In the genomic region with DNA sequence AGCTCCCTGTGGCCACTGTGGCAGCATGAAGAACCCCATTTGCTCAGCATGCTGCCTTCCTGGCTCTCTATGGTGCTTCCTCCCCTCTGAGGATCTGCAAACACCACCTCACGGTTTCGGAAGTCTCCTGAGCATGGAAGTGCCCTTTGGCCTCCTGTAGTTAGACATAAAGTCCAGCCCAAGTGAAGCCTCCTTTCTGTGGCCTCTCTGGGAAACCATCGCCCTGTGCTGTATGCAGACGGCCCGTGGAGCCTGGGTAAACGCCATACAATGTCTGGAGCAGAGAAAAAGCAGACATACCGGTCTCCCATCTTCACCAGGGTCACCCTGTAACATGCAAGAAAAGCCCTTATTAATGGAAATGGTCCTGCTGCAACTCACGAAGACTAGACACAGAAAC, we compare ENCODE assay signal across 30 mouse cellular contexts. TPM values are rescaled to one million over a fixed set of nuclear protein-coding genes. Genes with fewer than 3 reads are reported as not detected.
DNase-seq lines count a peak whose midpoint lies in the region; ATAC-seq lines count a peak whose summit lies in the region.
"Had no signal": no experiment of that assay in that cellular context is flagged by ENCODE, and none has a peak within 500 bp of the region (broad histone marks: within the 10 kb centered on the region; RNA-seq: fewer than 3 reads in every experiment).

No protein-coding gene starts in this region.

- no peak overlapping the region for H3K4me2 ChIP-seq in kidney, embryonic 14.5 days (replicated peaks; ENCODE audit: low read depth, low read length)
- H3K4me2 ChIP-seq: embryonic facial prominence, embryonic 13.5 days; forebrain, embryonic 15.5 days; heart, embryonic 13.5 days; limb, embryonic 12.5 days; liver, embryonic 11.5 days; midbrain, embryonic 12.5 days; neural tube, embryonic 13.5 days; stomach, embryonic 15.5 days had no signal

- H3K4me1 ChIP-seq in kidney, embryonic 14.5 days (ENCODE audit: control insufficient read depth, insufficient read depth, low read length) = 0 out of 2 replicates have a peak, but pooled peaks cover 5% of the 10 kb centered on the region
- H3K4me1 ChIP-seq: embryonic facial prominence, embryonic 13.5 days; forebrain, embryonic 10.5 days; limb, embryonic 12.5 days; midbrain, embryonic 12.5 days; neural tube, embryonic 13.5 days; stomach, embryonic 15.5 days had no signal

- intact Hi-C loops in gastrocnemius, postnatal 14 days (cut with DNase I; ENCODE audit: low total_unique reads) = no loop called here

- H3K9me3 ChIP-seq in kidney, embryonic 14.5 days (ENCODE audit: control insufficient read depth, low read length) = no peaks in the 10 kb centered on the region
- H3K9me3 ChIP-seq: embryonic facial prominence, embryonic 13.5 days; forebrain, embryonic 10.5 days; forebrain, embryonic 15.5 days; heart, embryonic 13.5 days; limb, embryonic 12.5 days; megakaryocyte, embryonic 14.5 days; midbrain, embryonic 12.5 days; neural tube, embryonic 13.5 days; stomach, embryonic 15.5 days had no signal

- no peak overlapping the region for H3K4me3 ChIP-seq in kidney, embryonic 14.5 days (ENCODE audit: low read length)
- H3K4me3 ChIP-seq: embryonic facial prominence, embryonic 13.5 days; forebrain, embryonic 10.5 days; forebrain, embryonic 15.5 days; gastrocnemius, adult 2 months; heart, adult 2 months; heart, embryonic 13.5 days; left cerebral cortex, adult 2 months; limb, embryonic 12.5 days; megakaryocyte, embryonic 14.5 days; midbrain, embryonic 12.5 days; neural tube, embryonic 13.5 days; stomach, embryonic 15.5 days had no signal

- peaks cover 51% of the 10 kb centered on the region for H3K36me3 ChIP-seq in kidney, embryonic 14.5 days (ENCODE audit: control insufficient read depth, insufficient read depth, low read length)
- H3K36me3 ChIP-seq: embryonic facial prominence, embryonic 13.5 days; forebrain, embryonic 15.5 days; neural tube, embryonic 13.5 days had no signal

- WGBS in kidney, embryonic 14.5 days = 76% methylated on average over 8 of the region's 8 CpGs

- ATAC-seq in kidney, embryonic 14.5 days (ENCODE audit: low FRiP score, low TSS enrichment) = no peak
- ATAC-seq: forebrain, embryonic 15.5 days; hindbrain, postnatal 0 days; liver, postnatal 0 days had no signal

- H3K27me3 ChIP-seq in kidney, embryonic 14.5 days (ENCODE audit: control insufficient read depth, insufficient read depth, low read length) = no peaks in the 10 kb centered on the region
- H3K27me3 ChIP-seq: embryonic facial prominence, embryonic 13.5 days; forebrain, embryonic 15.5 days; heart, embryonic 13.5 days; limb, embryonic 12.5 days; megakaryocyte, embryonic 14.5 days; midbrain, embryonic 12.5 days; neural tube, embryonic 13.5 days; stomach, embryonic 15.5 days had no signal

- H3K27ac ChIP-seq in kidney, embryonic 14.5 days (ENCODE audit: low read depth, low read length) = no peak overlapping the region
- H3K27ac ChIP-seq: embryonic facial prominence, embryonic 13.5 days; forebrain, embryonic 10.5 days; forebrain, embryonic 15.5 days; gastrocnemius, adult 2 months; heart, adult 2 months; heart, embryonic 13.5 days; hindbrain, postnatal 0 days; left cerebral cortex, adult 2 months; limb, embryonic 12.5 days; midbrain, embryonic 12.5 days; neural tube, embryonic 13.5 days; stomach, embryonic 15.5 days had no signal

- peak; percentile 81 for DNase-seq in kidney, adult 11 months
- peak; percentile 77 to 78 for DNase-seq in kidney, adult 8-10 months
- DNase-seq in kidney, postnatal 10 days = peak; percentile 63
- peak; percentile 88 for DNase-seq in yolk sac, embryonic 10.5 days (ENCODE audit: low spot score)
- no peak for DNase-seq in gastrocnemius, postnatal 14 days
- no peak for DNase-seq in layer of hippocampus, adult 9-11 months
- DNase-seq in ovary, postnatal 14 days (ENCODE audit: low spot score) = no peak
- DNase-seq: adrenal gland, postnatal 14 days; cerebellum, adult 11-12 months; cerebellum, adult 9-11 months; gastrocnemius, adult 2 months; heart, adult 2 months; heart, postnatal 10 days; liver, postnatal 0 days; lung, postnatal 4 days; retina, postnatal 1 day; right cerebral cortex, postnatal 25 days had no signal

- H3K9ac ChIP-seq in kidney, embryonic 14.5 days (ENCODE audit: low read depth, low read length) = no peak overlapping the region
- H3K9ac ChIP-seq: embryonic facial prominence, embryonic 13.5 days; forebrain, embryonic 15.5 days; heart, embryonic 13.5 days; limb, embryonic 12.5 days; liver, postnatal 0 days; midbrain, embryonic 12.5 days; neural tube, embryonic 13.5 days; stomach, embryonic 15.5 days had no signal

RNA-seq across cellular contexts. Expression of a gene that starts 46.9 kb away (rescaled TPM):
- polyA plus RNA-seq in kidney, embryonic 14.5 days (2014; fragmentation: Nextera tagmentation; extraction: Ambion mirVana) = 34.1 and 40.9 TPM in 2 replicates
- total RNA-seq in gastrocnemius, postnatal 14 days (2021) = 1 to 10 TPM; 4.8 to 5.4 TPM

Comparison
In these comparisons a context has a peak if more than half of its experiments do, and no peak if none do; other contexts are left out.
1. DNase-seq: peak in kidney, adult 11 months (single experiment), kidney, adult 8-10 months (2 of 2), kidney, postnatal 10 days (single experiment) and yolk sac, embryonic 10.5 days (single experiment); none in gastrocnemius, postnatal 14 days (single experiment), layer of hippocampus, adult 9-11 months (single experiment) and ovary, postnatal 14 days (single experiment).